Comparison of ENCODE assay signal across 13 mouse cellular contexts in genomic region chr8:78303579-78303978, GRCm38 (mm10).
"Had no signal": no experiment of that assay in that cellular context is flagged by ENCODE, and none has a peak within 500 bp of the region (broad histone marks: within the 10 kb centered on the region; RNA-seq: fewer than 3 reads in every experiment).

No protein-coding gene starts in this region.

- H3K4me1 ChIP-seq: limb, embryonic 12.5 days; liver, embryonic 15.5 days; stomach, embryonic 15.5 days had no signal

- H3K4me2 ChIP-seq: kidney, embryonic 15.5 days; limb, embryonic 12.5 days; liver, embryonic 15.5 days; stomach, embryonic 15.5 days had no signal

- ATAC-seq: lung, postnatal 0 days had no signal

- H3K27ac ChIP-seq: kidney, embryonic 15.5 days; left cerebral cortex, adult 2 months; limb, embryonic 12.5 days; liver, embryonic 15.5 days; stomach, embryonic 15.5 days had no signal

- H3K4me3 ChIP-seq: kidney, embryonic 15.5 days; left cerebral cortex, adult 2 months; limb, embryonic 12.5 days; liver, embryonic 15.5 days; stomach, embryonic 15.5 days had no signal

- H3K36me3 ChIP-seq: kidney, embryonic 15.5 days; limb, embryonic 12.5 days; liver, embryonic 15.5 days; stomach, embryonic 15.5 days had no signal

- DNase-seq: kidney, adult 2 months; kidney, postnatal 14 days; lung, adult 2 months; lung, postnatal 36 days; right cerebral cortex, postnatal 14 days; thymus, adult 2 months; thymus, postnatal 25 days had no signal

- H3K9ac ChIP-seq: kidney, embryonic 15.5 days; limb, embryonic 12.5 days; liver, embryonic 15.5 days; stomach, embryonic 15.5 days had no signal

- H3K27me3 ChIP-seq: liver, embryonic 15.5 days; stomach, embryonic 15.5 days had no signal

- H3K9me3 ChIP-seq: kidney, embryonic 15.5 days; limb, embryonic 12.5 days; liver, embryonic 15.5 days; stomach, embryonic 15.5 days had no signal
